Mouse (Mus musculus) thymus, postnatal 4 days (tissue): ENCODE data around the gene Frmd7.

ENCODE experiments used
- DNase-seq: peaks from one replicate; pipeline ENCODE4 v3.0.0; 2021

The Frmd7 gene

GRCm38 (mm10) chrX:50850428-50851184, 91.9 kb downstream of the Frmd7 start:
- DNase-seq, result no peak
